Mouse (Mus musculus) forebrain, embryonic 14.5 days (tissue): ENCODE measurements around the gene Gpr156. TPM values are rescaled to one million over a fixed set of nuclear protein-coding genes. Genes with fewer than 3 reads are reported as not detected.

Experiments used
- ATAC-seq: fragments of 200-750 bp; cut with Nextera tagmentation; 2 replicates; pipeline ENCODE4 v1.8.0; 2017; ENCODE audit warnings: mild to moderate bottlenecking, moderate library complexity
- DNase-seq: peaks from one replicate; pipeline ENCODE4 v3.0.0-alpha.2; 2015; ENCODE audit warnings: low spot score
- H3K27ac ChIP-seq: fragments of 300-500 bp; sonication (generic); 2 replicates; pipeline ENCODE4 v1.5.1; 2014; ENCODE audit warnings: low read depth, mild to moderate bottlenecking, control low read depth, low read length, moderate library complexity
- H3K27me3 ChIP-seq: fragments of 300-500 bp; sonication (generic); replicated peaks from 2 replicates; pipeline ENCODE4 v1.6.1; 2014; ENCODE audit warnings: low read length, control low read depth, mixed read lengths; ENCODE audit not compliant: control insufficient read depth, insufficient read depth
- H3K36me3 ChIP-seq: fragments of 300-500 bp; sonication (generic); 2 replicates; pipeline ENCODE4 v1.6.1; 2014; ENCODE audit warnings: low read length, control low read depth; ENCODE audit not compliant: control insufficient read depth, insufficient read depth
- H3K4me1 ChIP-seq: fragments of 300-500 bp; sonication (generic); 2 replicates; pipeline ENCODE4 v1.6.1; 2014; ENCODE audit warnings: antibody characterized with exemption, low read length, control low read depth; ENCODE audit not compliant: control insufficient read depth, insufficient read depth
- H3K4me2 ChIP-seq: fragments of 300-500 bp; sonication (generic); 2 replicates; pipeline ENCODE4 v1.6.1; 2014; ENCODE audit warnings: mild to moderate bottlenecking, control low read depth, low read length
- H3K4me3 ChIP-seq: fragments of 300-500 bp; sonication (generic); 2 replicates; pipeline ENCODE4 v1.5.1; 2014; ENCODE audit warnings: low read depth, low read length, control low read depth
- H3K9ac ChIP-seq: fragments of 300-500 bp; sonication (generic); 2 replicates; pipeline ENCODE4 v1.6.1; 2014; ENCODE audit warnings: mild to moderate bottlenecking, low read length, control low read depth, moderate library complexity
- H3K9me3 ChIP-seq: fragments of 300-500 bp; sonication (generic); replicated peaks from 2 replicates; pipeline ENCODE4 v1.6.1; 2016; ENCODE audit warnings: low read length, control low read depth, mixed read lengths; ENCODE audit not compliant: control insufficient read depth
- WGBS: fragments of 180-500 bp; shearing (Covaris S2); extraction: QIAGEN DNeasy Blood & Tissue Kit; methylation state at CpG from one replicate; pipeline ENCODE4 v1.1.7; 2014; 5-methylcytosine and 5-hydroxymethylcytosine counted together
- polyA plus RNA-seq: library from polyadenylated mRNA; unstranded; fragments of >200 nt; fragmentation: Nextera tagmentation; extraction: Ambion mirVana; gene quantifications from 2 replicates; pipeline ENCODE4 v1.2.1, GENCODE M21; 2014

Gpr156 gene
- polyA plus RNA-seq, 1 experiment from 2014 or later, result 4.2 TPM

- WGBS, result 41% methylated on average over 11 of the region's 11 CpGs
- no peak overlapping the region for H3K9ac ChIP-seq
- peaks cover 3% of the 10 kb centered on the region; the same call in 1 of the 2 replicates for H3K4me1 ChIP-seq
- no peaks in the 10 kb centered on the region for H3K9me3 ChIP-seq
- H3K27ac ChIP-seq, result peak overlapping the region; percentile 65; the same call in 1 of the 2 replicates
- no peak overlapping the region for H3K4me3 ChIP-seq
- H3K36me3 ChIP-seq, result no peaks in the 10 kb centered on the region
- DNase-seq (peak; percentile 66), ATAC-seq (peak; percentile 78)
- no peak overlapping the region for H3K4me2 ChIP-seq
- no peaks in the 10 kb centered on the region for H3K27me3 ChIP-seq
These were observed 57.7 kb downstream of the Gpr156 start for GRCm38 (mm10) chr16:37973855-37974519.

- peaks cover 3% of the 10 kb centered on the region; the same call in 1 of the 2 replicates for H3K4me1 ChIP-seq
- 65% methylated on average over 13 of the region's 13 CpGs for WGBS
- no peak overlapping the region for H3K4me3 ChIP-seq
- peak overlapping the region; percentile 65; the same call in 1 of the 2 replicates for H3K27ac ChIP-seq
- ATAC-seq, result peak; percentile 28; the same call in 1 of the 2 replicates
- H3K27me3 ChIP-seq, result no peaks in the 10 kb centered on the region
- no peak overlapping the region for H3K4me2 ChIP-seq
- no peak overlapping the region for H3K9ac ChIP-seq
- no peaks in the 10 kb centered on the region for H3K9me3 ChIP-seq
- peak; percentile 43 for DNase-seq
- no peaks in the 10 kb centered on the region for H3K36me3 ChIP-seq
These were observed 58.4 kb downstream of the Gpr156 start for GRCm38 (mm10) chr16:37974520-37975340.

GRCm38 (mm10) chr16:37981907-37982306 lies 65.6 kb downstream of the Gpr156 start:
- H3K9ac ChIP-seq, result no peak overlapping the region
- no peak for ATAC-seq
- WGBS, result 73% methylated on average over 1 of the region's 1 CpGs

GRCm38 (mm10) chr16:37988211-37988865 lies 72.0 kb downstream of the Gpr156 start:
- Histone ChIP-seq H3K4me3 (no peak overlapping the region), H3K27ac (no peak overlapping the region), H3K27me3 (no peaks in the 10 kb centered on the region), H3K4me2 (no peak overlapping the region), H3K9ac (no peak overlapping the region), H3K4me1 (peaks cover 24% of the 10 kb centered on the region), H3K36me3 (0 out of 2 replicates have a peak, but pooled peaks cover 2% of the 10 kb centered on the region), H3K9me3 (no peaks in the 10 kb centered on the region)
- ATAC-seq, result no peak
- no peak for DNase-seq
- WGBS, result 51% methylated on average over 11 of the region's 11 CpGs

More at GRCm38 (mm10) chr16:37981907-37982306, 65.6 kb downstream of the Gpr156 start:
- Histone ChIP-seq H3K9me3 (no peaks in the 10 kb centered on the region), H3K4me1 (no peaks in the 10 kb centered on the region), H3K27me3 (no peaks in the 10 kb centered on the region), H3K4me3 (no peak overlapping the region), H3K27ac (no peak overlapping the region), H3K36me3 (no peaks in the 10 kb centered on the region), H3K4me2 (no peak overlapping the region)
- no peak for DNase-seq

GRCm38 (mm10) chr16:37989796-37990195 lies 73.5 kb downstream of the Gpr156 start:
- 78% methylated on average over 3 of the region's 3 CpGs for WGBS
- H3K36me3 ChIP-seq, result 0 out of 2 replicates have a peak, but pooled peaks cover 2% of the 10 kb centered on the region
- H3K9ac ChIP-seq, result no peak overlapping the region
- H3K4me1 ChIP-seq, result peaks cover 24% of the 10 kb centered on the region
- no peak for DNase-seq
- ATAC-seq, result no peak
- H3K27ac ChIP-seq, result peak overlapping the region; percentile 95
- H3K4me3 ChIP-seq, result no peak overlapping the region
- H3K4me2 ChIP-seq, result no peak overlapping the region
- H3K9me3 ChIP-seq, result no peaks in the 10 kb centered on the region
- no peaks in the 10 kb centered on the region for H3K27me3 ChIP-seq

GRCm38 (mm10) chr16:37990553-37991344 lies 74.5 kb downstream of the Gpr156 start:
- DNase-seq (peak; percentile 90), ATAC-seq (peak; percentile 93)
- WGBS, result 4% methylated on average over 10 of the region's 10 CpGs
- no peaks in the 10 kb centered on the region for H3K9me3 ChIP-seq
- H3K4me1 ChIP-seq, result peaks cover 24% of the 10 kb centered on the region
- H3K27me3 ChIP-seq, result no peaks in the 10 kb centered on the region
- peak overlapping the region; percentile 95 for H3K27ac ChIP-seq
- H3K36me3 ChIP-seq, result 0 out of 2 replicates have a peak, but pooled peaks cover 2% of the 10 kb centered on the region
- 0 out of 2 replicates have a peak overlapping the region, but pooled peaks have one; percentile 1 for H3K4me2 ChIP-seq
- no peak overlapping the region for H3K4me3 ChIP-seq
- H3K9ac ChIP-seq, result peak overlapping the region; percentile 48; the same call in 1 of the 2 replicates

GRCm38 (mm10) chr16:37992806-37993205 lies 76.5 kb downstream of the Gpr156 start:
- no peak for ATAC-seq
- 50% methylated on average over 8 of the region's 8 CpGs for WGBS
- H3K36me3 ChIP-seq, result no peaks in the 10 kb centered on the region
- no peak overlapping the region for H3K9ac ChIP-seq
- peaks cover 24% of the 10 kb centered on the region for H3K4me1 ChIP-seq
- DNase-seq, result no peak
- H3K4me2 ChIP-seq, result no peak overlapping the region
- H3K27me3 ChIP-seq, result no peaks in the 10 kb centered on the region
- no peak overlapping the region for H3K27ac ChIP-seq
- no peak overlapping the region for H3K4me3 ChIP-seq
- no peaks in the 10 kb centered on the region for H3K9me3 ChIP-seq

GRCm38 (mm10) chr16:37994647-37995046 lies 78.4 kb downstream of the Gpr156 start:
- H3K27me3 ChIP-seq, result no peaks in the 10 kb centered on the region
- no peak overlapping the region for H3K9ac ChIP-seq
- H3K27ac ChIP-seq, result no peak overlapping the region
- DNase-seq (peak; percentile 74), ATAC-seq (no peak; the same call in 1 of the 2 replicates)
- no peak overlapping the region for H3K4me2 ChIP-seq
- 17% methylated on average over 12 of the region's 12 CpGs for WGBS
- peaks cover 21% of the 10 kb centered on the region for H3K4me1 ChIP-seq
- H3K9me3 ChIP-seq, result no peaks in the 10 kb centered on the region
- no peaks in the 10 kb centered on the region for H3K36me3 ChIP-seq
- no peak overlapping the region for H3K4me3 ChIP-seq
